Mouse (Mus musculus) limb, embryonic 14.5 days (tissue): Measurements from ENCODE around the gene Irx3. TPM values are rescaled to one million over a fixed set of nuclear protein-coding genes. Genes with fewer than 3 reads are reported as not detected.

Experiments used
- ATAC-seq: fragments of 200-750 bp; cut with Nextera tagmentation; 2 replicates; pipeline ENCODE4 v1.8.0; 2017; ENCODE audit warnings: low read depth, moderate number of reproducible peaks, moderate TSS enrichment; ENCODE audit not compliant: low FRiP score
- DNase-seq: peaks from one replicate; pipeline ENCODE4 v3.0.0-alpha.2; 2015; ENCODE audit warnings: low spot score
- H3K27ac ChIP-seq: fragments of 300-500 bp; sonication (generic); replicated peaks from 2 replicates; pipeline ENCODE4 v1.5.1; 2014; ENCODE audit warnings: low read depth, mild to moderate bottlenecking, low read length, moderate library complexity, mixed read lengths
- H3K27me3 ChIP-seq: fragments of 300-500 bp; sonication (generic); 2 replicates; pipeline ENCODE4 v1.6.1; 2014; ENCODE audit warnings: low read length, mixed read lengths; ENCODE audit not compliant: control insufficient read depth, insufficient read depth
- H3K36me3 ChIP-seq: fragments of 300-500 bp; sonication (generic); 2 replicates; pipeline ENCODE4 v1.6.1; 2014; ENCODE audit warnings: mild to moderate bottlenecking, low read length, moderate library complexity, mixed read lengths; ENCODE audit not compliant: control insufficient read depth, insufficient read depth
- H3K4me1 ChIP-seq: fragments of 300-500 bp; sonication (generic); 2 replicates; pipeline ENCODE4 v1.6.1; 2014; ENCODE audit warnings: antibody characterized with exemption, low read length, mixed read lengths; ENCODE audit not compliant: control insufficient read depth, insufficient read depth
- H3K4me2 ChIP-seq: fragments of 300-500 bp; sonication (generic); replicated peaks from 2 replicates; pipeline ENCODE4 v1.6.1; 2014; ENCODE audit warnings: low read depth, mild to moderate bottlenecking, low read length, moderate library complexity; ENCODE audit not compliant: severe bottlenecking
- H3K4me3 ChIP-seq: fragments of 300-500 bp; sonication (generic); replicated peaks from 2 replicates; pipeline ENCODE4 v1.5.1; 2014; ENCODE audit warnings: low read length
- H3K9ac ChIP-seq: fragments of 300-500 bp; sonication (generic); 2 replicates; pipeline ENCODE4 v1.6.1; 2014; ENCODE audit warnings: mild to moderate bottlenecking, low read depth, low read length, moderate library complexity; ENCODE audit not compliant: severe bottlenecking
- H3K9me3 ChIP-seq: fragments of 300-500 bp; sonication (generic); 2 replicates; pipeline ENCODE4 v1.6.1; 2016; ENCODE audit warnings: low read length; ENCODE audit not compliant: control insufficient read depth
- POLR2A ChIP-seq: fragments of 200-500 bp; IDR thresholded peaks from 2 replicates; pipeline ENCODE4 v1.8.0; 2012; ENCODE audit warnings: inconsistent platforms, mild to moderate bottlenecking, moderate library complexity, borderline replicate concordance; ENCODE audit not compliant: insufficient read depth, insufficient read length; ENCODE audit errors: extremely low read depth
- WGBS: fragments of 180-500 bp; shearing (Covaris S2); extraction: QIAGEN DNeasy Blood & Tissue Kit; methylation state at CpG from one replicate; pipeline ENCODE4 v1.1.7; 2014; 5-methylcytosine and 5-hydroxymethylcytosine counted together
- polyA plus RNA-seq, 2 experiments: library from polyadenylated mRNA; depleted of rRNA in 1 of 2; stranded (reverse) in 1 of 2; unstranded in 1 of 2; fragments of >200 nt; fragmentation: Nextera tagmentation in 1 of 2; extraction: Ambion mirVana in 1 of 2; gene quantifications; 2 replicates each; pipeline versions ENCODE4 v1.2.1 to v1.2.3; 2012 to 2014

The Irx3 gene
- polyA plus RNA-seq, 2 experiments: 15.3 to 28.2 TPM

DNA sequence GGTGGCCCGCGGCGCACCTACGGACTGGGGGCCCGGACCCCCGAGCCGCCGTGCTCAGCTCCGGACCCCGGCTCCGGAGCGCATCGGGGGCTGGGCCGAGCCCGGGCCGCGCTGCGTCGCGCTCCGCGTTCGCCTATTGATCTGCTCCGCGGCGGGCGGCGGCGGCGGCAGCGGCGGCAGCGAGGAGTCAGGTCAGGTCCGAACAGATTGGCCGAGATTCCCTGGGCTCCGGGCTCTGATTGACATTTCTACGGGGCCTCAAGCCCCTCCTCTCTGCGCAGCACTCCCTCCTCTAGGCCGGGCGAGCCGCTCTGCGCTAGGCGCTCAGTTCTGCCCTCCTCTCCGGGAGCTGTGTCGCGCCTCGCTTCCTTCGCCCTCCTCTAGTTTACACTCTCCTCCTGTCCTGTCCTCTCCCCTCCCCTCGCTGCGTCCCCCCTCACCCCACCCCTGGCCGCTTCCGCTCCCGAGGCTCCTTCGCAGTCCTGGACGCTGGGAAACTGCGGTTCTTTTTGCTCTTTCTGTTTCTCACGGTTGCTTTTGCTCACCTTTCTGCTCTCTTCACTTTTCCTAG is 541 bp downstream of the Irx3 start:
- under 1% methylated on average over 33 of the region's 57 CpGs for WGBS
- Histone ChIP-seq H3K27ac (peak overlapping the region; percentile 71), H3K9me3 (no peaks in the 10 kb centered on the region), H3K9ac (peak overlapping the region; percentile 68), H3K4me1 (peaks cover 9% of the 10 kb centered on the region), H3K27me3 (peaks cover 92% of the 10 kb centered on the region), H3K4me2 (peak overlapping the region; percentile 78), H3K4me3 (peak overlapping the region; percentile 55), H3K36me3 (no peaks in the 10 kb centered on the region)
- ATAC-seq (peak; percentile 45), DNase-seq (peak; percentile 69)
- no peak for TF ChIP-seq POLR2A

DNA sequence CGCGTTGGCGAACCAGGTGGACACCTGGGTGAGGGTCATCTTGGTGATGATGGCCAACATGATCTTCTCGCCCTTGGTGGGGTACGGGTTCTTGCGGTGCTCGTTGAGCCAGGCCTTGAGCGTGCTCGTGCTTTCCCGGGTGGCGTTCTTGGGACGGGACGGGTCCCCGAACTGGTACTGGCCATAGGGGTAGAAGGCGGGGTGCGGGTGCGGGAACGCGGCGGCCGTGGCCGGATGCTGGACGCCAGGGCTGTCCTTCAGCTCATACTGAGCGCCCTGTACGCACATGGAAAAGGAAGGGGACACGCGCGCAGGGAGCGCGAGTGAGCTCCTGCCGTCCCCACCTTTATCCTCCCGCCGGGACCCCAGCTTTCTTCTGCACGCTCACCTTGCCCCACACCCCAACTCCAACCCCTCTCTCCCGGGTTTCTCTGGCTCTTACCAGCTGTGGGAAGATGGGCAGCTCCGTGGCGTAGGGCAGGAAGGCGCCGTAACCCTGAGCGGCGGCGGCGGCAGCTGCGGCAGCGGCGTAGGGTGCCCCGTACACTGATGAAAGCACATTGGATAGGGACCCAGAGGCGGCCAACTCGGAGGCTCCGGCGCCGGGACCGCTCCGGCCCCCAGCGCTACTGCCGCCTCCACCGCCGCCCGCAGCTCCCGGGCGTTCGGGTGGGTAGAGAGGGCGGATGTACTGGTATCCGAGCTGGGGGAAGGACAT is 1.2 kb downstream of the Irx3 start:
- Histone ChIP-seq H3K9me3 (no peaks in the 10 kb centered on the region), H3K27me3 (peaks cover 92% of the 10 kb centered on the region), H3K4me1 (peaks cover 9% of the 10 kb centered on the region), H3K27ac (peak overlapping the region; percentile 71), H3K36me3 (no peaks in the 10 kb centered on the region), H3K9ac (peak overlapping the region; percentile 68), H3K4me3 (peak overlapping the region; percentile 55), H3K4me2 (peak overlapping the region; percentile 78)
- ATAC-seq (no peak), DNase-seq (no peak)
- no peak for TF ChIP-seq POLR2A
- 4% methylated on average over 51 of the region's 64 CpGs for WGBS

DNA sequence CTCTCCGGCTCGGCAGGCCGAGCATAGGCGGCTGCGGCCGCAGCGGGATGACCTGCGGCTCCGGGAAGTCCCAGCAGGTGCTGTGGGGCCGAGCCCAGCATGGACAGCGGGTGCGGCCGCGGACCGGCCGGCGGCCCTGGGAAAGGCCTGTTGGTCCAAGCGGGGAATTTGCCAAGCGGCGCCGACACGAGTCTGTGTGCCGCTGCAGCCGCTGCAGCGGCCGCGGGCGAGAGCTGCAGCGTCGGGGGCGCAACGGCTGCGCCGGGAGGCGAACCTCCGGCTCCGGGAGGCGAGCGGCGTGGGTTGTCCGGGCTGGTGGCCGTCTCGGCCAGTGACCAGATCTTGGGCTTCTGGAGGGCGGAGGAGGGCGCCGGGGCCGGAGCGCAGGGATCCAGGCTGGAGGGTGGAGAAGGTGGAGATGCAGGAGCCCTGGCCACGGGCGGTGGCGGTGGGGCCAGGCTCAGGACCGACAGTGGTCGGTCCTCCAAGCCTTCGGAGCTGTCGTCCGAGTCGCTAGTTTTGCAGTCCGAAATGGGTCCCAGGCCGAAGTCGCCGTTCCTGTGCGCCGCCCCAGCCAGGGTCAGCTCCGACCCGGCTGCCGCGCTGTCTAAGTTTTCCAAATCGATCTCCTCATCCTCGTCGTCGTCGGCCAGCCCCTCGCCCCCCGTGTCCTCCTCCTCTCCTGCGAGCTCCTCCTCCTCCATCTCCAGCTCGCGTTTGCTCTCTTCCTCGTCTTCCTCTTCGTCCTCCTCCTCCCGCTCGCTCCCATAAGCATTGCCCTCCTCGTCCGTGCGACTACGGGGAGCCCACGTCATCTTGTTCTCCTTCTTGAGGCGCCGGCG is 2.0 kb downstream of the Irx3 start:
- Histone ChIP-seq H3K27me3 (peaks cover 90% of the 10 kb centered on the region), H3K9ac (peak overlapping the region; percentile 68), H3K4me3 (peak overlapping the region; percentile 55), H3K27ac (peak overlapping the region; percentile 71; the same call in 1 of the 2 replicates), H3K4me1 (peaks cover 5% of the 10 kb centered on the region), H3K4me2 (peak overlapping the region; percentile 78), H3K36me3 (no peaks in the 10 kb centered on the region), H3K9me3 (no peaks in the 10 kb centered on the region)
- no peak for DNase-seq
- TF ChIP-seq POLR2A: no peak
- no peak for ATAC-seq
- under 1% methylated on average over 84 of the region's 89 CpGs for WGBS

DNA sequence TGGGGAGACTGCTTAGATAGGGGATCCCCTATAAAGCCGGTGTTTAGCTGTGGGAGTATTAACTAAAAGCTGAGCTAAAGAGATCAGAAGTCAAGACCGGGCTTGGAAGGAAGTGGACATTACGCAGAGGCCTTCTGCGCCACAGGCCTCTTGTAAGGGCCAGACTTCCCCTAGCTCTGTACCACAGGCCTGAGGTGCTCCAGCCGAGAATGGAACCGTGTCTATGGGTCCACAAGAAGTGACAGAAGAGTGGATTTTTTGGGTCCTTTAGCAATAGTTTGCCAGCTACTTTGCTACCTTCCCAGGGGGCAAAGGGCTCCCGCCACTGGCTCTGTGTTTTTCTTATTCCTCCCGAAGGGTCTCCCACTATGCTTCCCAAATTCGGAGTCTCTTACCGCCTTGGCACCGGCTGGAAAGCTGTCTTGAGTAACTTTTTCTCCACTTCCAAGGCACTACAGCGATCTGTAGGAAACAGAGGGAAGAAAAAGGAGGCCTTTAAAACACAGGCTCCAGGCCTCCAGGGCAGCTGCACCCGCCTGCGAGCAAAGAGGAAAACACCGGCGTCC is 2.8 kb downstream of the Irx3 start:
- DNase-seq (no peak), ATAC-seq (no peak)
- Histone ChIP-seq H3K4me3 (peak overlapping the region; percentile 55), H3K4me2 (peak overlapping the region; percentile 78), H3K4me1 (peaks cover 5% of the 10 kb centered on the region), H3K9me3 (no peaks in the 10 kb centered on the region), H3K27me3 (peaks cover 82% of the 10 kb centered on the region), H3K9ac (peak overlapping the region; percentile 68), H3K27ac (peak overlapping the region; percentile 71; the same call in 1 of the 2 replicates), H3K36me3 (no peaks in the 10 kb centered on the region)
- WGBS: 16% methylated on average over 15 of the region's 16 CpGs
- TF ChIP-seq POLR2A: no peak
